Mouse (Mus musculus) neural tube, embryonic 11.5 days (tissue): ENCODE measurements around the gene Bcl11b. TPM values are rescaled to one million over a fixed set of nuclear protein-coding genes. Genes with fewer than 3 reads are reported as not detected.

Source experiments
- ATAC-seq: fragments of 200-750 bp; cut with Nextera tagmentation; 2 replicates; pipeline ENCODE4 v1.8.0; 2017; ENCODE audit warnings: moderate number of reproducible peaks, mild to moderate bottlenecking, moderate TSS enrichment, moderate library complexity; ENCODE audit not compliant: insufficient read depth, low FRiP score, low TSS enrichment
- DNase-seq: peaks from one replicate; pipeline ENCODE4 v3.0.0-alpha.2; 2015; ENCODE audit warnings: low spot score
- H3K27ac ChIP-seq: fragments of 300-500 bp; sonication (generic); 2 replicates; pipeline ENCODE4 v1.5.1; 2014; ENCODE audit warnings: low read depth, mild to moderate bottlenecking, low read length
- H3K27me3 ChIP-seq: fragments of 300-500 bp; sonication (generic); 2 replicates; pipeline ENCODE4 v1.6.1; 2014; ENCODE audit warnings: mild to moderate bottlenecking, low read length, mixed read lengths; ENCODE audit not compliant: control insufficient read depth, insufficient read depth
- H3K36me3 ChIP-seq: fragments of 300-500 bp; sonication (generic); 2 replicates; pipeline ENCODE4 v1.6.1; 2014; ENCODE audit warnings: mild to moderate bottlenecking, low read length, moderate library complexity, mixed read lengths; ENCODE audit not compliant: control insufficient read depth, insufficient read depth
- H3K4me1 ChIP-seq: fragments of 300-500 bp; sonication (generic); 2 replicates; pipeline ENCODE4 v1.6.1; 2014; ENCODE audit warnings: low read length, mixed read lengths; ENCODE audit not compliant: control insufficient read depth, insufficient read depth
- H3K4me2 ChIP-seq: fragments of 300-500 bp; sonication (generic); 2 replicates; pipeline ENCODE4 v1.6.1; 2014; ENCODE audit warnings: low read depth, mild to moderate bottlenecking, moderate library complexity
- H3K4me3 ChIP-seq: fragments of 300-500 bp; sonication (generic); 2 replicates; pipeline ENCODE4 v1.5.1; 2014; ENCODE audit warnings: low read depth, low read length
- H3K9ac ChIP-seq: fragments of 300-500 bp; sonication (generic); 2 replicates; pipeline ENCODE4 v1.6.1; 2014; ENCODE audit warnings: mild to moderate bottlenecking, low read length
- H3K9me3 ChIP-seq: fragments of 300-500 bp; sonication (generic); 2 replicates; pipeline ENCODE4 v1.6.1; 2016; ENCODE audit warnings: low read length; ENCODE audit not compliant: control insufficient read depth
- WGBS: fragments of 180-500 bp; shearing (Covaris S2); extraction: QIAGEN DNeasy Blood & Tissue Kit; methylation state at CpG from one replicate; pipeline ENCODE4 v1.1.7; 2014; 5-methylcytosine and 5-hydroxymethylcytosine counted together
- polyA plus RNA-seq: library from polyadenylated mRNA; unstranded; fragments of >200 nt; fragmentation: Nextera tagmentation; extraction: Ambion mirVana; gene quantifications from 2 replicates; pipeline ENCODE4 v1.2.1, GENCODE M21; 2014

Gene Bcl11b
- polyA plus RNA-seq, 1 experiment from 2014 or later, result 9.4 TPM

GRCm38 (mm10) chr12:107931476-107931875 is 71.9 kb downstream of the Bcl11b start:
- DNase-seq, result no peak
- ATAC-seq, result no peak
- 86% methylated on average over 5 of the region's 5 CpGs for WGBS
- Histone ChIP-seq H3K27ac (no peak overlapping the region), H3K9me3 (no peaks in the 10 kb centered on the region), H3K27me3 (no peaks in the 10 kb centered on the region), H3K9ac (no peak overlapping the region), H3K4me3 (no peak overlapping the region), H3K4me1 (peaks cover 34% of the 10 kb centered on the region), H3K36me3 (no peaks in the 10 kb centered on the region), H3K4me2 (no peak overlapping the region)

GRCm38 (mm10) chr12:107930611-107931350 is 72.6 kb downstream of the Bcl11b start:
- Histone ChIP-seq H3K4me1 (peaks cover 31% of the 10 kb centered on the region), H3K36me3 (no peaks in the 10 kb centered on the region), H3K9ac (no peak overlapping the region), H3K27ac (no peak overlapping the region), H3K27me3 (no peaks in the 10 kb centered on the region), H3K4me3 (no peak overlapping the region), H3K9me3 (no peaks in the 10 kb centered on the region), H3K4me2 (no peak overlapping the region)
- no peak for ATAC-seq
- no peak for DNase-seq
- WGBS, result 83% methylated on average over 28 of the region's 28 CpGs

- no peak overlapping the region for H3K4me3 ChIP-seq
- no peak overlapping the region for H3K9ac ChIP-seq
Measured at GRCm38 (mm10) chr12:107928905-107929304, 74.5 kb downstream of the Bcl11b start.

GRCm38 (mm10) chr12:107928464-107928901 is 74.9 kb downstream of the Bcl11b start:
- Histone ChIP-seq H3K27ac (peak overlapping the region; percentile 40; the same call in 1 of the 2 replicates), H3K27me3 (no peaks in the 10 kb centered on the region), H3K9ac (no peak overlapping the region), H3K4me3 (no peak overlapping the region), H3K4me1 (peaks cover 29% of the 10 kb centered on the region), H3K4me2 (peak overlapping the region; percentile 14; the same call in 1 of the 2 replicates), H3K9me3 (no peaks in the 10 kb centered on the region), H3K36me3 (no peaks in the 10 kb centered on the region)
- DNase-seq, result peak; percentile 69
- 63% methylated on average over 15 of the region's 15 CpGs for WGBS
- ATAC-seq, result peak; percentile 68

More at GRCm38 (mm10) chr12:107928905-107929304, 74.5 kb downstream of the Bcl11b start:
- WGBS, result 66% methylated on average over 7 of the region's 7 CpGs
- H3K9me3 ChIP-seq, result no peaks in the 10 kb centered on the region
- DNase-seq (no peak), ATAC-seq (peak; percentile 28)
- H3K27me3 ChIP-seq, result no peaks in the 10 kb centered on the region
- H3K4me1 ChIP-seq, result peaks cover 29% of the 10 kb centered on the region
- H3K4me2 ChIP-seq, result no peak overlapping the region
- H3K36me3 ChIP-seq, result no peaks in the 10 kb centered on the region
- H3K27ac ChIP-seq, result peak overlapping the region; percentile 40; the same call in 1 of the 2 replicates

GRCm38 (mm10) chr12:107927961-107928431 is 75.4 kb downstream of the Bcl11b start:
- 59% methylated on average over 10 of the region's 10 CpGs for WGBS
- peaks cover 29% of the 10 kb centered on the region for H3K4me1 ChIP-seq
- DNase-seq (peak; percentile 64), ATAC-seq (peak; percentile 56)
- H3K27me3 ChIP-seq, result no peaks in the 10 kb centered on the region
- H3K9me3 ChIP-seq, result no peaks in the 10 kb centered on the region
- no peaks in the 10 kb centered on the region for H3K36me3 ChIP-seq
- H3K4me3 ChIP-seq, result no peak overlapping the region
- H3K27ac ChIP-seq, result peak overlapping the region; percentile 40; the same call in 1 of the 2 replicates
- H3K9ac ChIP-seq, result no peak overlapping the region
- peak overlapping the region; percentile 14; the same call in 1 of the 2 replicates for H3K4me2 ChIP-seq

GRCm38 (mm10) chr12:107926074-107926855 is 77.1 kb downstream of the Bcl11b start:
- Histone ChIP-seq H3K4me2 (no peak overlapping the region), H3K9ac (no peak overlapping the region), H3K27me3 (no peaks in the 10 kb centered on the region), H3K36me3 (no peaks in the 10 kb centered on the region), H3K4me1 (peaks cover 29% of the 10 kb centered on the region), H3K4me3 (no peak overlapping the region), H3K27ac (no peak overlapping the region), H3K9me3 (no peaks in the 10 kb centered on the region)
- 91% methylated on average over 22 of the region's 22 CpGs for WGBS
- DNase-seq (no peak), ATAC-seq (no peak)

- WGBS, result 82% methylated on average over 4 of the region's 4 CpGs
- H3K27me3 ChIP-seq, result no peaks in the 10 kb centered on the region
- no peaks in the 10 kb centered on the region for H3K9me3 ChIP-seq
- no peak overlapping the region for H3K4me2 ChIP-seq
- ATAC-seq (no peak), DNase-seq (no peak)
- no peak overlapping the region for H3K4me3 ChIP-seq
- no peak overlapping the region for H3K9ac ChIP-seq
- peaks cover 26% of the 10 kb centered on the region for H3K4me1 ChIP-seq
- H3K36me3 ChIP-seq, result no peaks in the 10 kb centered on the region
- H3K27ac ChIP-seq, result no peak overlapping the region
Measured at GRCm38 (mm10) chr12:107924696-107925095, 78.7 kb downstream of the Bcl11b start.

GRCm38 (mm10) chr12:107923963-107924362 is 79.4 kb downstream of the Bcl11b start:
- DNase-seq, result no peak
- peaks cover 19% of the 10 kb centered on the region for H3K4me1 ChIP-seq
- H3K9me3 ChIP-seq, result no peaks in the 10 kb centered on the region
- 63% methylated on average over 3 of the region's 3 CpGs for WGBS
- ATAC-seq, result no peak
- H3K4me3 ChIP-seq, result no peak overlapping the region
- H3K36me3 ChIP-seq, result no peaks in the 10 kb centered on the region
- no peak overlapping the region for H3K27ac ChIP-seq
- no peak overlapping the region for H3K4me2 ChIP-seq
- H3K27me3 ChIP-seq, result no peaks in the 10 kb centered on the region
- no peak overlapping the region for H3K9ac ChIP-seq
